Mouse (Mus musculus) heart, adult 2 months (tissue): ENCODE measurements around the gene Hist3h2ba. TPM values are rescaled to one million over a fixed set of nuclear protein-coding genes. Genes with fewer than 3 reads are reported as not detected.

Source experiments
- DNase-seq, 2 experiments: peaks; one replicate each; pipeline ENCODE4 v3.0.0; 2021
- H3K27ac ChIP-seq: fragments of 200-600 bp; 2 replicates; pipeline ENCODE4 v1.8.1; 2022
- H3K27me3 ChIP-seq: fragments of 200-500 bp; 2 replicates; pipeline ENCODE4 v1.6.1; 2012; ENCODE audit warnings: mild to moderate bottlenecking, low read length, inconsistent platforms, mixed read lengths; ENCODE audit not compliant: control insufficient read depth, insufficient read depth
- H3K36me3 ChIP-seq: fragments of 200-500 bp; 2 replicates; pipeline ENCODE4 v1.6.1; 2012; ENCODE audit warnings: low read length, inconsistent platforms; ENCODE audit not compliant: control insufficient read depth, insufficient read depth
- H3K4me1 ChIP-seq: fragments of 200-500 bp; 2 replicates; pipeline ENCODE4 v1.6.1; 2011; ENCODE audit warnings: low read length; ENCODE audit not compliant: control insufficient read depth, insufficient read depth
- H3K4me3 ChIP-seq: fragments of 200-600 bp; 2 replicates; pipeline ENCODE4 v1.8.1; 2022
- H3K79me2 ChIP-seq: fragments of 200-500 bp; replicated peaks from 2 replicates; pipeline ENCODE4 v1.6.1; 2012; ENCODE audit warnings: mild to moderate bottlenecking, inconsistent platforms, low read length, moderate library complexity, mixed read lengths; ENCODE audit not compliant: control insufficient read depth, insufficient read depth
- H3K9ac ChIP-seq: fragments of 200-500 bp; 2 replicates; pipeline ENCODE4 v1.6.1; 2012; ENCODE audit warnings: low read depth, mild to moderate bottlenecking, control low read depth, inconsistent platforms, low read length, mixed read lengths
- CTCF ChIP-seq: fragments of 200-600 bp; IDR thresholded peaks from 2 replicates; pipeline ENCODE4 v1.8.1; 2022; ENCODE audit warnings: antibody characterized with exemption, mild to moderate bottlenecking, moderate library complexity
- EP300 ChIP-seq: fragments of 200-500 bp; IDR thresholded peaks from 2 replicates; pipeline ENCODE4 v1.6.1; 2011; ENCODE audit warnings: low read depth, low read length, control low read depth; ENCODE audit not compliant: insufficient read depth
- POLR2A ChIP-seq: fragments of 200-500 bp; IDR thresholded peaks from 2 replicates; pipeline ENCODE4 v1.6.1; 2011; ENCODE audit warnings: mild to moderate bottlenecking, low read depth, low read length, control low read depth; ENCODE audit not compliant: insufficient read depth
- WGBS: fragments of 180-500 bp; shearing (Covaris S2); methylation state at CpG from one replicate; pipeline ENCODE4 v1.1.7; 2018; 5-methylcytosine and 5-hydroxymethylcytosine counted together
- intact Hi-C: fragments of 180-260 bp; cut with DNase I; formaldehyde crosslinking; loops from one replicate; pipeline ENCODE4 v1.15.1; 2025
- polyA plus RNA-seq: library from polyadenylated mRNA; depleted of rRNA; stranded (reverse); fragments of >200 nt; gene quantifications from 2 replicates; pipeline ENCODE4 v1.2.3, GENCODE M21; 2012
- total RNA-seq, 2 experiments: library from RNA; stranded (reverse); gene quantifications; 2 replicates each; pipeline ENCODE4 v1.2.3; 2021

Hist3h2ba gene
- total and polyA plus RNA-seq, 3 experiments, result 0.81 to 1.5 (median 1.1) TPM

- 83% methylated on average over 3 of the region's 3 CpGs for WGBS
- Histone ChIP-seq H3K79me2 (no peaks in the 10 kb centered on the region), H3K27me3 (no peaks in the 10 kb centered on the region), H3K4me3 (no peak overlapping the region), H3K27ac (no peak overlapping the region), H3K9ac (no peak overlapping the region), H3K4me1 (no peaks in the 10 kb centered on the region), H3K36me3 (no peaks in the 10 kb centered on the region)
- DNase-seq, result no peak
- intact Hi-C loops, result loop anchor here (10.0 kb wide), 1 partner anchor 233 kb away; the partner anchor contains the start of genes 2310033P09Rik and Mrpl55
- TF ChIP-seq CTCF, result no peak
- TF ChIP-seq POLR2A, result no peak
- TF ChIP-seq EP300, result no peak
These were observed 23.1 kb downstream of the Hist3h2ba start for GRCm38 (mm10) chr11:58971796-58972195.

GRCm38 (mm10) chr11:58974414-58974813, 25.7 kb downstream of the Hist3h2ba start:
- WGBS, result 90% methylated on average over 3 of the region's 3 CpGs
- Histone ChIP-seq H3K79me2 (peaks cover 3% of the 10 kb centered on the region; the same call in 1 of the 2 replicates), H3K27ac (no peak overlapping the region), H3K9ac (no peak overlapping the region), H3K4me1 (peaks cover 2% of the 10 kb centered on the region; the same call in 1 of the 2 replicates), H3K36me3 (no peaks in the 10 kb centered on the region), H3K4me3 (no peak overlapping the region), H3K27me3 (no peaks in the 10 kb centered on the region)
- intact Hi-C loops, result loop anchor here (10.0 kb wide), 1 partner anchor 230 kb away; the partner anchor contains the start of genes 2310033P09Rik and Mrpl55
- TF ChIP-seq POLR2A (no peak), EP300 (no peak), CTCF (no peak)
- no peak for DNase-seq

- WGBS, result 0% methylated on average over 29 of the region's 29 CpGs
- Histone ChIP-seq H3K36me3 (no peaks in the 10 kb centered on the region), H3K27ac (peak overlapping the region; percentile 92), H3K9ac (peak overlapping the region; percentile 90), H3K4me3 (peak overlapping the region; percentile 95), H3K27me3 (no peaks in the 10 kb centered on the region), H3K4me1 (peaks cover 17% of the 10 kb centered on the region), H3K79me2 (peaks cover 7% of the 10 kb centered on the region)
- TF ChIP-seq CTCF (no peak), EP300 (no peak), POLR2A (no peak)
- intact Hi-C loops, result loop anchor here (10.0 kb wide), 1 partner anchor 228 kb away; the partner anchor contains the start of genes 2310033P09Rik and Mrpl55
- peak in 1 of 2 experiments; percentile 32 for DNase-seq
These were observed 28.4 kb downstream of the Hist3h2ba start for GRCm38 (mm10) chr11:58977150-58977549.

GRCm38 (mm10) chr11:58977607-58978026, 28.9 kb downstream of the Hist3h2ba start:
- H3K27me3 ChIP-seq, result no peaks in the 10 kb centered on the region
- TF ChIP-seq CTCF (no peak), EP300 (no peak), POLR2A (no peak)
- peak overlapping the region; percentile 95 for H3K4me3 ChIP-seq
- peaks cover 2% of the 10 kb centered on the region; the same call in 1 of the 2 replicates for H3K36me3 ChIP-seq
- intact Hi-C loops, result loop anchor here (1.0 to 10.0 kb wide), 3 partner anchors 19 to 227 kb away; partner anchors contain the start of genes 2310033P09Rik and Mrpl55
- no peak for DNase-seq
- H3K27ac ChIP-seq, result peak overlapping the region; percentile 92
- H3K9ac ChIP-seq, result peak overlapping the region; percentile 90
- peaks cover 7% of the 10 kb centered on the region for H3K79me2 ChIP-seq
- peaks cover 20% of the 10 kb centered on the region for H3K4me1 ChIP-seq
- WGBS, result under 1% methylated on average over 21 of the region's 21 CpGs

GRCm38 (mm10) chr11:58978027-58978705, 29.4 kb downstream of the Hist3h2ba start, which contains the start of gene Trim11:
TSS of gene Trim11 (plus strand) at chr11:58978093.
- under 1% methylated on average over 64 of the region's 64 CpGs for WGBS
- Histone ChIP-seq H3K27ac (peak within 1 kb of the TSS; percentile 92), H3K4me3 (peak within 1 kb of the TSS; percentile 95), H3K27me3 (no peaks in the 10 kb centered on the region), H3K79me2 (peaks cover 7% of the 10 kb centered on the region), H3K4me1 (peaks cover 20% of the 10 kb centered on the region), H3K9ac (peak within 1 kb of the TSS; percentile 90), H3K36me3 (peaks cover 6% of the 10 kb centered on the region)
- peak; percentile 73 to 81 for DNase-seq
- 0 out of 2 replicates have a peak, but pooled peaks have one; percentile 54 for TF ChIP-seq EP300
- peak; percentile 86 for TF ChIP-seq POLR2A
- peak; percentile 5; the same call in 1 of the 2 replicates for TF ChIP-seq CTCF
- intact Hi-C loops, result loop anchor here (1.0 to 10.0 kb wide), 3 partner anchors 19 to 227 kb away; partner anchors contain the start of genes 2310033P09Rik and Mrpl55

- H3K9ac ChIP-seq, result peak overlapping the region; percentile 90
- H3K36me3 ChIP-seq, result peaks cover 6% of the 10 kb centered on the region
- no peak for TF ChIP-seq POLR2A
- TF ChIP-seq EP300, result no peak
- no peak for TF ChIP-seq CTCF
- no peak for DNase-seq
- H3K4me3 ChIP-seq, result peak overlapping the region; percentile 95
- peaks cover 7% of the 10 kb centered on the region for H3K79me2 ChIP-seq
- intact Hi-C loops, result loop anchor here (1.0 to 10.0 kb wide), 3 partner anchors 18 to 226 kb away; partner anchors contain the start of genes 2310033P09Rik and Mrpl55
- under 1% methylated on average over 5 of the region's 5 CpGs for WGBS
- H3K27me3 ChIP-seq, result no peaks in the 10 kb centered on the region
- H3K27ac ChIP-seq, result peak overlapping the region; percentile 92
- peaks cover 21% of the 10 kb centered on the region for H3K4me1 ChIP-seq
These were observed 29.9 kb downstream of the Hist3h2ba start for GRCm38 (mm10) chr11:58978706-58979030.
